Mouse (Mus musculus) bone marrow macrophage, adult 2 months (primary cell): ENCODE measurements around the gene Zfp579.

Experiments used
- CTCF ChIP-seq: IDR thresholded peaks from 2 replicates; pipeline ENCODE4 v1.5.1; 2012; ENCODE audit warnings: low read depth, mild to moderate bottlenecking, low read length, moderate library complexity
- POLR2A ChIP-seq: IDR thresholded peaks from 2 replicates; pipeline ENCODE4 v1.6.1; 2012; ENCODE audit warnings: mild to moderate bottlenecking, low read depth, low read length, borderline replicate concordance

GRCm38 (mm10) chr7:4963527-4963926 lies 32.4 kb downstream of the Zfp579 start:
- no peak for TF ChIP-seq POLR2A
- no peak for TF ChIP-seq CTCF
